Mouse (Mus musculus): ENCODE data around the gene Mtmr3. TPM values are rescaled to one million over a fixed set of nuclear protein-coding genes. Genes with fewer than 3 reads are reported as not detected.

The Mtmr3 gene
- total and polyA plus RNA-seq, 2 experiments = 12.4 to 19.4 TPM

GRCm38 (mm10) chr11:4452467-4453184 lies 142.0 kb downstream of the Mtmr3 start:
- TF ChIP-seq POLR2A (IDR thresholded peaks at IDR 0.05; ENCODE audit: extremely low read depth, insufficient read depth, low read length) (no peak), CTCF (IDR thresholded peaks at IDR 0.05; ENCODE audit: low read depth, low read length) (no peak)
- Histone ChIP-seq H3K36me3 (ENCODE audit: control insufficient read depth, insufficient read depth, low read length) (no peaks in the 10 kb centered on the region), H3K79me2 (ENCODE audit: control insufficient read depth, insufficient read depth, low read length) (no peaks in the 10 kb centered on the region), H3K9ac (ENCODE audit: low read depth, low read length) (no peak overlapping the region), H3K4me1 (ENCODE audit: control insufficient read depth, insufficient read depth, low read length) (no peaks in the 10 kb centered on the region), H3K27me3 (ENCODE audit: control insufficient read depth, insufficient read depth, low read length) (no peaks in the 10 kb centered on the region), H3K4me3 (ENCODE audit: insufficient read depth, low read depth, low read length) (no peak overlapping the region), H3K27ac (replicated peaks; ENCODE audit: insufficient read depth, low read depth, low read length) (no peak overlapping the region)
- 86% methylated on average over 12 of the region's 12 CpGs for WGBS
- no peak for DNase-seq (ENCODE audit: extremely low read depth, low read depth, low spot score)

- Histone ChIP-seq H3K9ac (ENCODE audit: low read depth, low read length) (no peak overlapping the region), H3K27me3 (ENCODE audit: control insufficient read depth, insufficient read depth, low read length) (no peaks in the 10 kb centered on the region), H3K4me1 (ENCODE audit: control insufficient read depth, insufficient read depth, low read length) (peaks cover 7% of the 10 kb centered on the region), H3K79me2 (ENCODE audit: control insufficient read depth, insufficient read depth, low read length) (no peaks in the 10 kb centered on the region), H3K27ac (replicated peaks; ENCODE audit: insufficient read depth, low read depth, low read length) (no peak overlapping the region), H3K36me3 (ENCODE audit: control insufficient read depth, insufficient read depth, low read length) (no peaks in the 10 kb centered on the region), H3K4me3 (ENCODE audit: insufficient read depth, low read depth, low read length) (no peak overlapping the region)
- WGBS = 23% methylated on average over 9 of the region's 9 CpGs
- TF ChIP-seq CTCF (IDR thresholded peaks at IDR 0.05; ENCODE audit: low read depth, low read length) (peak; percentile 94), POLR2A (IDR thresholded peaks at IDR 0.05; ENCODE audit: extremely low read depth, insufficient read depth, low read length) (no peak)
- peak; percentile 36 for DNase-seq (ENCODE audit: extremely low read depth, low read depth, low spot score)
Measured at GRCm38 (mm10) chr11:4451116-4451515, 143.5 kb downstream of the Mtmr3 start.

GRCm38 (mm10) chr11:4446195-4446868 lies 148.3 kb downstream of the Mtmr3 start:
- Histone ChIP-seq H3K27ac (replicated peaks; ENCODE audit: insufficient read depth, low read depth, low read length) (peak overlapping the region; percentile 92), H3K9ac (ENCODE audit: low read depth, low read length) (peak overlapping the region; percentile 55; the same call in 1 of the 2 replicates), H3K79me2 (ENCODE audit: control insufficient read depth, insufficient read depth, low read length) (no peaks in the 10 kb centered on the region), H3K36me3 (ENCODE audit: control insufficient read depth, insufficient read depth, low read length) (no peaks in the 10 kb centered on the region), H3K4me1 (ENCODE audit: control insufficient read depth, insufficient read depth, low read length) (peaks cover 10% of the 10 kb centered on the region), H3K27me3 (ENCODE audit: control insufficient read depth, insufficient read depth, low read length) (no peaks in the 10 kb centered on the region), H3K4me3 (ENCODE audit: insufficient read depth, low read depth, low read length) (no peak overlapping the region)
- DNase-seq (ENCODE audit: extremely low read depth, low read depth, low spot score) = peak; percentile 92
- no peak for TF ChIP-seq CTCF (IDR thresholded peaks at IDR 0.05; ENCODE audit: low read depth, low read length)
- no peak for TF ChIP-seq POLR2A (IDR thresholded peaks at IDR 0.05; ENCODE audit: extremely low read depth, insufficient read depth, low read length)
- 32% methylated on average over 9 of the region's 9 CpGs for WGBS

- H3K79me2 ChIP-seq (ENCODE audit: control insufficient read depth, insufficient read depth, low read length) = no peaks in the 10 kb centered on the region
- TF ChIP-seq CTCF (IDR thresholded peaks at IDR 0.05; ENCODE audit: low read depth, low read length) (no peak), POLR2A (IDR thresholded peaks at IDR 0.05; ENCODE audit: extremely low read depth, insufficient read depth, low read length) (no peak)
- H3K9ac ChIP-seq (ENCODE audit: low read depth, low read length) = no peak overlapping the region
- H3K27ac ChIP-seq (replicated peaks; ENCODE audit: insufficient read depth, low read depth, low read length) = no peak overlapping the region
- WGBS = 45% methylated on average over 1 of the region's 1 CpGs
- peaks cover 9% of the 10 kb centered on the region for H3K4me1 ChIP-seq (ENCODE audit: control insufficient read depth, insufficient read depth, low read length)
- no peaks in the 10 kb centered on the region for H3K36me3 ChIP-seq (ENCODE audit: control insufficient read depth, insufficient read depth, low read length)
- DNase-seq (ENCODE audit: extremely low read depth, low read depth, low spot score) = no peak
- H3K27me3 ChIP-seq (ENCODE audit: control insufficient read depth, insufficient read depth, low read length) = no peaks in the 10 kb centered on the region
- H3K4me3 ChIP-seq (ENCODE audit: insufficient read depth, low read depth, low read length) = no peak overlapping the region
Measured at GRCm38 (mm10) chr11:4442280-4442679, 152.4 kb downstream of the Mtmr3 start.

- TF ChIP-seq POLR2A (IDR thresholded peaks at IDR 0.05; ENCODE audit: extremely low read depth, insufficient read depth, low read length) = no peak
- no peak for TF ChIP-seq CTCF (IDR thresholded peaks at IDR 0.05; ENCODE audit: low read depth, low read length)
- Histone ChIP-seq H3K27me3 (ENCODE audit: control insufficient read depth, insufficient read depth, low read length) (no peaks in the 10 kb centered on the region), H3K4me3 (ENCODE audit: insufficient read depth, low read depth, low read length) (no peak within 1 kb of the TSS), H3K9ac (ENCODE audit: low read depth, low read length) (no peak within 1 kb of the TSS), H3K36me3 (ENCODE audit: control insufficient read depth, insufficient read depth, low read length) (no peaks in the 10 kb centered on the region), H3K4me1 (ENCODE audit: control insufficient read depth, insufficient read depth, low read length) (0 out of 2 replicates have a peak, but pooled peaks cover 2% of the 10 kb centered on the region), H3K27ac (replicated peaks; ENCODE audit: insufficient read depth, low read depth, low read length) (no peak within 1 kb of the TSS), H3K79me2 (ENCODE audit: control insufficient read depth, insufficient read depth, low read length) (no peaks in the 10 kb centered on the region)
- DNase-seq (ENCODE audit: extremely low read depth, low read depth, low spot score) = no peak
- 64% methylated on average over 19 of the region's 19 CpGs for WGBS
Measured at GRCm38 (mm10) chr11:4440978-4441377, 153.7 kb downstream of the Mtmr3 start, which contains the start of gene Hormad2. Gene Hormad2, minus strand, starts transcription at chr11:4441105.

GRCm38 (mm10) chr11:4438211-4438610 lies 156.5 kb downstream of the Mtmr3 start:
- H3K27ac ChIP-seq (replicated peaks; ENCODE audit: insufficient read depth, low read depth, low read length) = no peak overlapping the region
- no peaks in the 10 kb centered on the region for H3K27me3 ChIP-seq (ENCODE audit: control insufficient read depth, insufficient read depth, low read length)
- no peak for TF ChIP-seq POLR2A (IDR thresholded peaks at IDR 0.05; ENCODE audit: extremely low read depth, insufficient read depth, low read length)
- no peak overlapping the region for H3K4me3 ChIP-seq (ENCODE audit: insufficient read depth, low read depth, low read length)
- H3K9ac ChIP-seq (ENCODE audit: low read depth, low read length) = no peak overlapping the region
- H3K4me1 ChIP-seq (ENCODE audit: control insufficient read depth, insufficient read depth, low read length) = no peaks in the 10 kb centered on the region
- H3K79me2 ChIP-seq (ENCODE audit: control insufficient read depth, insufficient read depth, low read length) = no peaks in the 10 kb centered on the region
- no peaks in the 10 kb centered on the region for H3K36me3 ChIP-seq (ENCODE audit: control insufficient read depth, insufficient read depth, low read length)
- 73% methylated on average over 2 of the region's 2 CpGs for WGBS
- DNase-seq (ENCODE audit: extremely low read depth, low read depth, low spot score) = no peak

Data from liver, adult 2 months (tissue).